Mouse (Mus musculus): Measurements from ENCODE around the gene Ube2r2. TPM values are rescaled to one million over a fixed set of nuclear protein-coding genes. Genes with fewer than 3 reads are reported as not detected.

Ube2r2 gene
- 40.7 and 46.9 TPM in 2 replicates for polyA plus RNA-seq (2012)

GRCm38 (mm10) chr4:41135711-41136453 lies at the start of gene Ube2r2:
TSS of gene Ube2r2 (plus strand) at chr4:41135743.

GRCm38 (mm10) chr4:41097871-41098576 lies 37.5 kb upstream of the Ube2r2 start, which contains the start of gene Aqp3:
TSS of gene Aqp3 (minus strand) at chr4:41098183.

GRCm38 (mm10) chr4:41124180-41124951 lies 11.2 kb upstream of the Ube2r2 start, which contains the start of gene Nol6:
TSS of gene Nol6 (minus strand) at chr4:41124455.

Other genes with a start within 250 kb of the Ube2r2 start
- gene Spink4, start 215.7 kb upstream of the Ube2r2 start, polyA plus RNA-seq (2012) = not detected in 2 replicates
- 354 and 451 TPM in 2 replicates for gene Bag1, start 187.4 kb upstream of the Ube2r2 start, polyA plus RNA-seq (2012)
- gene Chmp5, start 187.3 kb upstream of the Ube2r2 start, polyA plus RNA-seq (2012) = 3.5 and 3.8 TPM in 2 replicates
- 27.5 and 28.9 TPM in 2 replicates for gene Nfx1, start 164.8 kb upstream of the Ube2r2 start, polyA plus RNA-seq (2012)
- gene Aqp7, start 87.6 kb upstream of the Ube2r2 start, polyA plus RNA-seq (2012) = 0.07 and 0.09 TPM in 2 replicates
- gene Aqp3, start 37.6 kb upstream of the Ube2r2 start, polyA plus RNA-seq (2012) = 0.11 and 0.29 TPM in 2 replicates
- 60.4 and 73.0 TPM in 2 replicates for gene Nol6, start 11.3 kb upstream of the Ube2r2 start, polyA plus RNA-seq (2012)
- 450 and 525 TPM in 2 replicates for gene Ubap2, start 139.4 kb downstream of the Ube2r2 start, polyA plus RNA-seq (2012)
- 21.3 and 30.6 TPM in 2 replicates for gene Dcaf12, start 179.1 kb downstream of the Ube2r2 start, polyA plus RNA-seq (2012)
- gene Ubap1, start 213.3 kb downstream of the Ube2r2 start, polyA plus RNA-seq (2012) = 38.0 and 58.3 TPM in 2 replicates